In the genomic region with DNA sequence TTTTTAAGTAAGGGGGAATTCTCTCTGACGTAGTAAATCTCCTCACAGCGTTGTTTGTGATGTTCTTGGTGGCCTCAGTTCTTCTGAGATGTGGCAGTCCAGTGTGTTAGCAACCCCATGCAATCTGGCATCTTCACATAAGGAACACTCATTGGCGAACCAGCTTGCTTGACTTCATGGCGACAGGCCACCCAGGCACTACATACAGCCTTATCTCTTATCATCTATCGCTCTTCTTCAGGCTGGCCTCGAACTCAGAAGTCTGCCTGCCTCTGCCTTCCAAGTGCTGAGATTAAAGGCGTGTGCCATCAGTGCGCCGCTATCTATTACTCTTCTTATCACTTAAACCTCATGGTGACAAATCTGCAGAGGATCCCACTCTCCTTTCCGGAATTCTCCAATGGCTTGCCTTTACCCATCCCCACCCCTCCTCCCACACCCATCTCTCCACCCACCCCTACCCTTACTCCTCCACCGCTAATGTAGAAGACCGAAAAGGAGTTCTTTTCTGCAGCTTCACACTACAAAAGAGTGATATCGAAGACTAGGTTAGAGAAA, we compare ENCODE assay signal across 8 mouse cellular contexts. TPM values are rescaled to one million over a fixed set of nuclear protein-coding genes. Genes with fewer than 3 reads are reported as not detected.
A peak's percentile ranks its signal among the peaks of the same experiment; 100 is the strongest.
DNase-seq lines count a peak whose midpoint lies in the region; ATAC-seq lines count a peak whose summit lies in the region.

Gene Tmem100 (plus strand): TSS at position 508 of the 558 bp plus-strand sequence.

- H3K4me2 ChIP-seq in lung, embryonic 15.5 days = peak within 1 kb of the TSS; percentile 54
- H3K4me2 ChIP-seq in midbrain, embryonic 16.5 days (ENCODE audit: low read length) = peak within 1 kb of the TSS; percentile 50

- no peak for DNase-seq in lung, adult 18-20 months
- no peak for DNase-seq in gastrocnemius, postnatal 4 days (ENCODE audit: low spot score in 2 of 2)
- DNase-seq in layer of hippocampus, postnatal 36 days = no peak
- no peak for DNase-seq in thymus, postnatal 25 days
- DNase-seq in frontal cortex, postnatal 10 days (ENCODE audit: low spot score in 2 of 2) = no peak
- DNase-seq in ovary, postnatal 36 days (ENCODE audit: low spot score) = no peak

- H3K9ac ChIP-seq in lung, embryonic 15.5 days = peak within 1 kb of the TSS; percentile 36
- H3K9ac ChIP-seq in midbrain, embryonic 16.5 days (ENCODE audit: low read depth, low read length) = peak within 1 kb of the TSS; percentile 41

- H3K9me3 ChIP-seq in lung, embryonic 15.5 days = no peaks in the 10 kb centered on the region
- no peaks in the 10 kb centered on the region for H3K9me3 ChIP-seq in midbrain, embryonic 16.5 days (replicated peaks; ENCODE audit: control insufficient read depth, low read length, poor library complexity, severe bottlenecking)

- ATAC-seq in lung, embryonic 15.5 days (ENCODE audit: borderline replicate concordance, extremely low read depth, low FRiP score, low TSS enrichment) = peak; percentile 11; the same call in 1 of the 2 replicates
- no peak for ATAC-seq in midbrain, embryonic 16.5 days

- no peaks in the 10 kb centered on the region for H3K27me3 ChIP-seq in lung, embryonic 15.5 days
- peaks cover 12% of the 10 kb centered on the region for H3K27me3 ChIP-seq in midbrain, embryonic 16.5 days (ENCODE audit: control insufficient read depth, insufficient read depth, low read depth, low read length)

- no peaks in the 10 kb centered on the region for H3K36me3 ChIP-seq in lung, embryonic 15.5 days
- no peaks in the 10 kb centered on the region for H3K36me3 ChIP-seq in midbrain, embryonic 16.5 days (ENCODE audit: control insufficient read depth, insufficient read depth, low read length)

- H3K4me1 ChIP-seq in lung, embryonic 15.5 days = peaks cover 38% of the 10 kb centered on the region
- peaks cover 16% of the 10 kb centered on the region for H3K4me1 ChIP-seq in midbrain, embryonic 16.5 days (ENCODE audit: control insufficient read depth, insufficient read depth, low read length)

- H3K27ac ChIP-seq in lung, embryonic 15.5 days = peak within 1 kb of the TSS; percentile 54
- no peak within 1 kb of the TSS for H3K27ac ChIP-seq in midbrain, embryonic 16.5 days (ENCODE audit: low read length)

- 41% methylated on average over 13 of the region's 13 CpGs for WGBS in lung, embryonic 15.5 days
- 57% methylated on average over 13 of the region's 13 CpGs for WGBS in midbrain, embryonic 16.5 days

- peak within 1 kb of the TSS; percentile 45 for H3K4me3 ChIP-seq in lung, embryonic 15.5 days
- peak within 1 kb of the TSS; percentile 33 for H3K4me3 ChIP-seq in midbrain, embryonic 16.5 days (ENCODE audit: low read depth, low read length)

RNA-seq across cellular contexts. Expression of gene Tmem100, which starts in this region (rescaled TPM):
- 22.4 and 26.6 TPM in 2 replicates for polyA plus RNA-seq in lung, embryonic 15.5 days (2015; fragmentation: Nextera tagmentation; extraction: Ambion mirVana)
- 10 to 100 TPM; 20.2 to 30.9 TPM for total RNA-seq in gastrocnemius, postnatal 4 days (2021)
- 10 to 100 TPM; 15.3 to 18.5 TPM for total RNA-seq in layer of hippocampus, postnatal 36 days (2021)
- 8.6 and 12.9 TPM in 2 replicates for polyA plus RNA-seq in midbrain, embryonic 16.5 days (2015; fragmentation: Nextera tagmentation; extraction: Ambion mirVana)
